Mouse (Mus musculus) neural tube, embryonic 15.5 days (tissue): ENCODE data around the gene Ntrk3. TPM values are rescaled to one million over a fixed set of nuclear protein-coding genes. Genes with fewer than 3 reads are reported as not detected.

Source experiments
- ATAC-seq: fragments of 200-750 bp; cut with Nextera tagmentation; 2 replicates; pipeline ENCODE4 v1.8.0; 2017; ENCODE audit warnings: mild to moderate bottlenecking, moderate TSS enrichment, moderate library complexity; ENCODE audit not compliant: low FRiP score
- H3K27ac ChIP-seq: fragments of 300-500 bp; sonication (generic); replicated peaks from 2 replicates; pipeline ENCODE4 v1.5.1; 2015; ENCODE audit warnings: mild to moderate bottlenecking, inconsistent platforms
- H3K27me3 ChIP-seq: fragments of 300-500 bp; sonication (generic); replicated peaks from 2 replicates; pipeline ENCODE4 v1.6.1; 2015; ENCODE audit warnings: inconsistent platforms
- H3K36me3 ChIP-seq: fragments of 300-500 bp; sonication (generic); 2 replicates; pipeline ENCODE4 v1.6.1; 2015; ENCODE audit warnings: inconsistent platforms
- H3K4me1 ChIP-seq: fragments of 300-500 bp; sonication (generic); 2 replicates; pipeline ENCODE4 v1.6.1; 2015; ENCODE audit warnings: inconsistent platforms
- H3K4me2 ChIP-seq: fragments of 300-500 bp; sonication (generic); 2 replicates; pipeline ENCODE4 v1.6.1; 2015; ENCODE audit warnings: inconsistent platforms, mild to moderate bottlenecking, moderate library complexity
- H3K4me3 ChIP-seq: fragments of 300-500 bp; sonication (generic); replicated peaks from 2 replicates; pipeline ENCODE4 v1.5.1; 2015; ENCODE audit warnings: mild to moderate bottlenecking, inconsistent platforms
- H3K9ac ChIP-seq: fragments of 300-500 bp; sonication (generic); replicated peaks from 2 replicates; pipeline ENCODE4 v1.6.1; 2015; ENCODE audit warnings: mild to moderate bottlenecking, inconsistent platforms
- H3K9me3 ChIP-seq: fragments of 300-500 bp; sonication (generic); replicated peaks from 2 replicates; pipeline ENCODE4 v1.6.1; 2016; ENCODE audit warnings: inconsistent platforms
- WGBS: fragments of 180-500 bp; shearing (Covaris S2); methylation state at CpG from one replicate; pipeline ENCODE4 v1.1.7; 2015; ENCODE audit warnings: mixed read lengths; 5-methylcytosine and 5-hydroxymethylcytosine counted together
- polyA plus RNA-seq: library from polyadenylated mRNA; unstranded; fragments of >200 nt; fragmentation: Nextera tagmentation; extraction: Ambion mirVana; gene quantifications from 2 replicates; pipeline ENCODE4 v1.2.1, GENCODE M21; 2015

The Ntrk3 gene
- polyA plus RNA-seq, 1 experiment from 2014 or later = 27.3 TPM

GRCm38 (mm10) chr7:78406641-78407291 is 331.0 kb downstream of the Ntrk3 start:
- Histone ChIP-seq H3K36me3 (no peaks in the 10 kb centered on the region), H3K4me3 (no peak overlapping the region), H3K9ac (no peak overlapping the region), H3K4me2 (no peak overlapping the region), H3K27me3 (no peaks in the 10 kb centered on the region), H3K4me1 (no peaks in the 10 kb centered on the region), H3K9me3 (no peaks in the 10 kb centered on the region), H3K27ac (no peak overlapping the region)
- ATAC-seq = no peak
- WGBS = 83% methylated on average over 5 of the region's 5 CpGs

GRCm38 (mm10) chr7:78404481-78404880 is 333.3 kb downstream of the Ntrk3 start:
- H3K4me3 ChIP-seq = no peak overlapping the region
- no peak overlapping the region for H3K4me2 ChIP-seq
- WGBS = 92% methylated on average over 6 of the region's 6 CpGs
- no peaks in the 10 kb centered on the region for H3K9me3 ChIP-seq
- no peak overlapping the region for H3K27ac ChIP-seq
- no peaks in the 10 kb centered on the region for H3K27me3 ChIP-seq
- no peaks in the 10 kb centered on the region for H3K36me3 ChIP-seq
- no peaks in the 10 kb centered on the region for H3K4me1 ChIP-seq
- no peak for ATAC-seq
- H3K9ac ChIP-seq = no peak overlapping the region

DNA sequence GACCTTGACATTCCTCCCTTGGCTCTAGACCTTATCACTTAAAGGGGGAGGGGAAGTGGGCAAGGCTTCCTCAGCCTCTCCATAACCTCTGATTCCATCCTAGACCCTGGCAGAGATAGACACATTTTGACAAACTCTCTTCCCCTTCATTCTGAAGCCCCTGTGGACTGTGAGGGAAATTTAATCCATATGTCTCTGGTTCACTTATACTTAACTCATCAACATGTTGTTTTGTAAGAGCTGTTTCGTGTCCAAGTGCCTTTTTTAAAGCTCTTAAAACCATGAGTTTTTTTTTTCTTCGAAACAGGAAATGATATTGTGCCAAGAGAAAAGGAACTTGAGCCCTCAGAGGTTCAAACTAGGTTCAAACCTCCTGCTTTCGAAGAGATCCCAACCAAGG is 335.3 kb downstream of the Ntrk3 start:
- WGBS = 86% methylated on average over 3 of the region's 3 CpGs
- Histone ChIP-seq H3K4me2 (no peak overlapping the region), H3K27me3 (no peaks in the 10 kb centered on the region), H3K27ac (no peak overlapping the region), H3K4me3 (no peak overlapping the region), H3K4me1 (no peaks in the 10 kb centered on the region), H3K9ac (no peak overlapping the region), H3K36me3 (no peaks in the 10 kb centered on the region), H3K9me3 (no peaks in the 10 kb centered on the region)
- no peak for ATAC-seq

GRCm38 (mm10) chr7:78400219-78400618 is 337.6 kb downstream of the Ntrk3 start:
- no peak overlapping the region for H3K4me2 ChIP-seq
- no peaks in the 10 kb centered on the region for H3K9me3 ChIP-seq
- WGBS = 90% methylated on average over 4 of the region's 4 CpGs
- no peak overlapping the region for H3K4me3 ChIP-seq
- H3K27ac ChIP-seq = no peak overlapping the region
- no peaks in the 10 kb centered on the region for H3K27me3 ChIP-seq
- no peaks in the 10 kb centered on the region for H3K36me3 ChIP-seq
- no peaks in the 10 kb centered on the region for H3K4me1 ChIP-seq
- ATAC-seq = no peak
- H3K9ac ChIP-seq = no peak overlapping the region

GRCm38 (mm10) chr7:78398377-78398776 is 339.4 kb downstream of the Ntrk3 start:
- Histone ChIP-seq H3K4me2 (no peak overlapping the region), H3K9me3 (no peaks in the 10 kb centered on the region), H3K9ac (no peak overlapping the region), H3K27me3 (no peaks in the 10 kb centered on the region), H3K36me3 (0 out of 2 replicates have a peak, but pooled peaks cover 4% of the 10 kb centered on the region), H3K4me1 (no peaks in the 10 kb centered on the region), H3K4me3 (no peak overlapping the region), H3K27ac (no peak overlapping the region)
- ATAC-seq = no peak

DNA sequence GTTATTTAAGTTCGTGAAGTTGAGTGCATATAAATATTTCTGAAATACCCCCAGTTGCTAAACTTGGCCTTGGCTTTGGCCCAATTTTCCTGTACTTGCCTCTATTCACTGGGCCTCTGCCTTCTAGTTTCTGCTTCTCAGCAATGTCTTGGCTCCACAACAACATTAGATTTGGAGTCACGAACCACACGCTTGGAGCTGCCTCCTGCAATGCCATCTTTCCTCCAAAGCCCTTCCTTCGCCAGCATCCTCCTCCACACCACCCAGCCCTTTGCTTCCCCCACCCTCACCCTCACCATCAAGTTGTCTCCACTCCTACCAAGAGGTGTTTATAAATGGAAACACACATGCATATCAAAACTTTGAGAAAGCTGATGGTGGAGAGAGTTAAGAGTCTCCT is 340.6 kb downstream of the Ntrk3 start:
- Histone ChIP-seq H3K36me3 (0 out of 2 replicates have a peak, but pooled peaks cover 4% of the 10 kb centered on the region), H3K4me3 (no peak overlapping the region), H3K4me2 (no peak overlapping the region), H3K9me3 (no peaks in the 10 kb centered on the region), H3K27ac (no peak overlapping the region), H3K4me1 (no peaks in the 10 kb centered on the region), H3K27me3 (no peaks in the 10 kb centered on the region), H3K9ac (no peak overlapping the region)
- 85% methylated on average over 4 of the region's 4 CpGs for WGBS
- ATAC-seq = no peak

DNA sequence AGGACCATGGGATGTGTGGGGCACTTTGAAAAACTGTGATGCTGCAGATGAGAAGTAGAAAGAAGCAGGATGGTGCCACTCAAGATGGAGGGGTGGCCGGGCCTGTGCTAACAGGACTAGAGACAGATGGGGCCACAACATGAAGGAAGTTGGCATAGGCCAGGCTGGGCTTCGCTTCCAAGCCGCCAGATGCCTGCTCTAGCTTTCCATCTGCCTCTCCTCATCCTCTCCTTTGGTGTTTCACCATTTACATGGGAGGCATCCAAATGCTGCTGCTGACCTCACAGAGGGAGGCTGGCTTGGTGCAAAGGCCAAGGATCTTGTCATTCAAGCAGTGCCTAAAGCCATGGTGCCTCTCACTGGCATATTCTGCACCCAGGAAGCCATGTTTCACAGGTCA is 347.8 kb downstream of the Ntrk3 start:
- Histone ChIP-seq H3K27ac (no peak overlapping the region), H3K9me3 (no peaks in the 10 kb centered on the region), H3K36me3 (0 out of 2 replicates have a peak, but pooled peaks cover 4% of the 10 kb centered on the region), H3K4me2 (no peak overlapping the region), H3K4me1 (no peaks in the 10 kb centered on the region), H3K4me3 (no peak overlapping the region), H3K9ac (no peak overlapping the region), H3K27me3 (no peaks in the 10 kb centered on the region)
- no peak for ATAC-seq
- WGBS = 94% methylated on average over 3 of the region's 3 CpGs

- Histone ChIP-seq H3K4me3 (no peak overlapping the region), H3K9ac (no peak overlapping the region), H3K27me3 (no peaks in the 10 kb centered on the region), H3K4me1 (no peaks in the 10 kb centered on the region), H3K36me3 (no peaks in the 10 kb centered on the region), H3K4me2 (no peak overlapping the region), H3K9me3 (no peaks in the 10 kb centered on the region), H3K27ac (no peak overlapping the region)
- ATAC-seq = no peak
- WGBS = 58% methylated on average over 5 of the region's 5 CpGs
These were observed 349.7 kb downstream of the Ntrk3 start for GRCm38 (mm10) chr7:78388101-78388500.

- H3K4me2 ChIP-seq = no peak overlapping the region
- H3K4me3 ChIP-seq = no peak overlapping the region
- no peak overlapping the region for H3K27ac ChIP-seq
- H3K4me1 ChIP-seq = no peaks in the 10 kb centered on the region
- 76% methylated on average over 1 of the region's 1 CpGs for WGBS
- no peak overlapping the region for H3K9ac ChIP-seq
- no peak for ATAC-seq
- no peaks in the 10 kb centered on the region for H3K9me3 ChIP-seq
- no peaks in the 10 kb centered on the region for H3K36me3 ChIP-seq
- no peaks in the 10 kb centered on the region for H3K27me3 ChIP-seq
These were observed 351.8 kb downstream of the Ntrk3 start for GRCm38 (mm10) chr7:78385971-78386370.

GRCm38 (mm10) chr7:78384111-78384510 is 353.7 kb downstream of the Ntrk3 start:
- Histone ChIP-seq H3K4me1 (no peaks in the 10 kb centered on the region), H3K9me3 (no peaks in the 10 kb centered on the region), H3K27ac (no peak overlapping the region), H3K36me3 (no peaks in the 10 kb centered on the region), H3K27me3 (no peaks in the 10 kb centered on the region), H3K4me3 (no peak overlapping the region), H3K9ac (no peak overlapping the region), H3K4me2 (no peak overlapping the region)
- ATAC-seq = no peak

- H3K9ac ChIP-seq = no peak overlapping the region
- no peak overlapping the region for H3K4me3 ChIP-seq
- H3K4me1 ChIP-seq = no peaks in the 10 kb centered on the region
- no peak for ATAC-seq
- H3K36me3 ChIP-seq = no peaks in the 10 kb centered on the region
- 27% methylated on average over 1 of the region's 1 CpGs for WGBS
- no peak overlapping the region for H3K4me2 ChIP-seq
- H3K9me3 ChIP-seq = no peaks in the 10 kb centered on the region
- H3K27me3 ChIP-seq = no peaks in the 10 kb centered on the region
- H3K27ac ChIP-seq = no peak overlapping the region
These were observed 355.7 kb downstream of the Ntrk3 start for GRCm38 (mm10) chr7:78382126-78382525.

DNA sequence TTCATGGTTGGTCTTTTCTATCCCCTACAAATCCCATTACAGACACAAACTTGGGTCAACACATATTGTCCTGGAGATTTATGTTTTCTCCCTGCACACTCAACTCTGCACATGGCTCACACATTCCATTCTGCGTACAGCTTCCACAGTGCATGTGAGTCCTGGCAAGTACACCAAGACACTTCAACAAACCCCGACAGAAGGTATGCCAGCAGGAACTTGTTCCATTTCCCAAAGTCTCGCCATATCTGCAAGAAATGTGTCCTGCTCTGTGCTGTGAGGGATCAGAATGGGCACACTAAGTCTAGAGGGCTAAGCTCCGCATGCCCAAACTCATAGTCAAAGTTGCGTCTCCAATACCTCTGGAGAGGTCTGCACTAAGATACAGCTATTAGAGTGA is 358.0 kb downstream of the Ntrk3 start:
- Histone ChIP-seq H3K27ac (no peak overlapping the region), H3K4me2 (no peak overlapping the region), H3K9me3 (no peaks in the 10 kb centered on the region), H3K36me3 (no peaks in the 10 kb centered on the region), H3K9ac (no peak overlapping the region), H3K27me3 (no peaks in the 10 kb centered on the region), H3K4me3 (no peak overlapping the region), H3K4me1 (no peaks in the 10 kb centered on the region)
- ATAC-seq = no peak
- 94% methylated on average over 5 of the region's 5 CpGs for WGBS

GRCm38 (mm10) chr7:78378306-78378705 is 359.5 kb downstream of the Ntrk3 start:
- no peak overlapping the region for H3K27ac ChIP-seq
- no peak overlapping the region for H3K4me3 ChIP-seq
- H3K4me2 ChIP-seq = no peak overlapping the region
- H3K9ac ChIP-seq = no peak overlapping the region
- ATAC-seq = no peak
- H3K27me3 ChIP-seq = no peaks in the 10 kb centered on the region
- H3K36me3 ChIP-seq = no peaks in the 10 kb centered on the region
- WGBS = 89% methylated on average over 2 of the region's 2 CpGs
- H3K9me3 ChIP-seq = no peaks in the 10 kb centered on the region
- no peaks in the 10 kb centered on the region for H3K4me1 ChIP-seq
